Mouse (Mus musculus) testis, adult 2 months (tissue): Measurements from ENCODE around the gene Vmn2r39. TPM values are rescaled to one million over a fixed set of nuclear protein-coding genes. Genes with fewer than 3 reads are reported as not detected.
"Not testable (repeated sequence)": the region's sequence is repeated elsewhere in the genome, so short reads cannot be mapped to it uniquely, and the experiment has no call there.

ENCODE experiments used
- H3K27ac ChIP-seq: fragments of 200-500 bp; 2 replicates; pipeline ENCODE4 v1.5.1; 2012; ENCODE audit warnings: low read depth, low read length; ENCODE audit not compliant: control insufficient read depth, insufficient read depth
- H3K27me3 ChIP-seq: fragments of 200-500 bp; 2 replicates; pipeline ENCODE4 v1.6.1; 2012; ENCODE audit warnings: mild to moderate bottlenecking, low read length, moderate library complexity; ENCODE audit not compliant: control insufficient read depth, insufficient read depth
- H3K36me3 ChIP-seq: fragments of 200-500 bp; 2 replicates; pipeline ENCODE4 v1.6.1; 2012; ENCODE audit warnings: mild to moderate bottlenecking, low read length; ENCODE audit not compliant: control insufficient read depth, insufficient read depth
- H3K4me1 ChIP-seq: fragments of 200-500 bp; 2 replicates; pipeline ENCODE4 v1.6.1; 2012; ENCODE audit warnings: low read length; ENCODE audit not compliant: control insufficient read depth, insufficient read depth
- H3K4me3 ChIP-seq: fragments of 200-500 bp; 2 replicates; pipeline ENCODE4 v1.5.1; 2012; ENCODE audit warnings: low read depth, mild to moderate bottlenecking, low read length, moderate library complexity, mixed read lengths; ENCODE audit not compliant: control insufficient read depth
- polyA plus RNA-seq: library from polyadenylated mRNA; depleted of rRNA; stranded (reverse); fragments of >200 nt; gene quantifications from 2 replicates; pipeline ENCODE4 v1.2.3, GENCODE M21; 2012; rRNA removed

Gene Vmn2r39
- polyA plus RNA-seq, result not detected in 2 replicates

- not testable (repeated sequence) for H3K36me3 ChIP-seq, H3K4me3 ChIP-seq, H3K27ac ChIP-seq, H3K4me1 ChIP-seq, H3K27me3 ChIP-seq
These were observed at the start of gene Vmn2r39 for GRCm38 (mm10) chr7:9030698-9031097. Vmn2r39 (minus strand) TSS chr7:9030798.

- H3K36me3 ChIP-seq, H3K27me3 ChIP-seq, H3K4me1 ChIP-seq, H3K27ac ChIP-seq, H3K4me3 ChIP-seq: not testable (repeated sequence)
These were observed 34.8 kb upstream of the Vmn2r39 start for GRCm38 (mm10) chr7:9065353-9065752.

Other genes starting within 250 kb of the Vmn2r39 start
- gene Vmn2r40, start 99.4 kb downstream of the Vmn2r39 start, polyA plus RNA-seq, result not detected in 2 replicates
- not detected in 2 replicates for gene Vmn2r38, start 67.1 kb upstream of the Vmn2r39 start, polyA plus RNA-seq
- gene Vmn2r37, start 192.9 kb upstream of the Vmn2r39 start, polyA plus RNA-seq, result not detected in 2 replicates